Mouse (Mus musculus): ENCODE data around the gene Nfe2l3.

DNA sequence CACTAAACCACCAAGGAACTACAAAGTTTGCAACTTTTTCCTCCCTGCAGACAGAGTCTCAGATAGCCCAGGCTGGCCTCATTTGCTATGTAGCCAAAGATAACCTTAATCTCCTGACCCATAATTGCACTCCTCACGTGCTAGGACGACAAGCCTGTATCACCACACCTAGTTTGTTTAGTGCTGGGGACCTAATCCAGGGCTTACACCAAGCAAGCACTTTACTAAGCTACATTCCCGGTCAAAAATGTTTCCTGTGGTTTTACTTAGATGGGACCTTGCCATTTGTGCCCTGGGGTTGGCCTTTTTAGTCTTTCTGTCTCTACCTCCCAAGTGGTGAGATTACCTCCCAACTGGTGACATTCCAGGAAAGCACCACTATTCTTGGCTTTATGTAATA lies 22.5 kb downstream of the Nfe2l3 start:
- no peak for TF ChIP-seq CTCF (IDR thresholded peaks at IDR 0.05; ENCODE audit: borderline replicate concordance, insufficient read depth, low read depth, low read length)
- no peak for TF ChIP-seq POLR2A (IDR thresholded peaks at IDR 0.05; ENCODE audit: borderline replicate concordance, insufficient read depth, low read length)
